Mouse (Mus musculus): Measurements from ENCODE around the gene Mad1l1. TPM values are rescaled to one million over a fixed set of nuclear protein-coding genes. Genes with fewer than 3 reads are reported as not detected.

The Mad1l1 gene
- polyA plus RNA-seq, 1 experiment from 2014 or later, result 43.7 TPM

DNA sequence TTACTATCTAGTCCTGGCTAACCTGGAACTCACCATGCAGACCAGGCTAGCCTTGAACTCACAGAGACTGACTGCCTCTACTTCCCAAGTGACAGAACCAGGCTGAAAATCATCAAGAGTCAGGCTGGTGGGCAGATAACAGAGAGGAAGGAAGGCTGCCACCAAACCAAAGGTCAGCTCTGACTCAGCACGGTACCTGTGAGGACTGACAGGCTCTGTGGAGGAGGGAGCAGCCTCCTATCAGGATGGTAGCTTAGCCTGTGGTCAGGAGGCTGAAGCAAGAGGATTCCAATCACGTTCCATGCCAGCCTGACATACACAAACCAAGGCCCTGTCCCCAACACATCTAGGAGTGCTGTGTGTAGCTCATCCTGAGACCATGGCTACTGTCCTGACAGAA, 54.3 kb downstream of the Mad1l1 start:
- no peaks in the 10 kb centered on the region for H3K36me3 ChIP-seq (replicated peaks; ENCODE audit: control insufficient read depth, insufficient read depth, low read depth, low read length)
- H3K9me3 ChIP-seq (replicated peaks; ENCODE audit: control insufficient read depth, low read length), result no peaks in the 10 kb centered on the region
- H3K4me2 ChIP-seq (ENCODE audit: low read depth, low read length), result no peak overlapping the region
- WGBS, result 90% methylated on average over 2 of the region's 2 CpGs
- no peak overlapping the region for H3K27ac ChIP-seq (replicated peaks; ENCODE audit: low read depth, low read length)
- DNase-seq (ENCODE audit: low spot score), result no peak
- ATAC-seq (replicated peaks; ENCODE audit: insufficient number of reproducible peaks, low FRiP score, low TSS enrichment, low read depth), result no peak
- H3K4me3 ChIP-seq (ENCODE audit: low read depth, low read length), result no peak overlapping the region
- no peak overlapping the region for H3K9ac ChIP-seq (replicated peaks; ENCODE audit: low read length)
- H3K27me3 ChIP-seq (ENCODE audit: control insufficient read depth, insufficient read depth, low read length), result no peaks in the 10 kb centered on the region
- no peaks in the 10 kb centered on the region for H3K4me1 ChIP-seq (ENCODE audit: control insufficient read depth, insufficient read depth, low read length)

- WGBS, result 62% methylated on average over 5 of the region's 5 CpGs
Measured at GRCm38 (mm10) chr5:140264825-140265575, 56.4 kb downstream of the Mad1l1 start.

DNA sequence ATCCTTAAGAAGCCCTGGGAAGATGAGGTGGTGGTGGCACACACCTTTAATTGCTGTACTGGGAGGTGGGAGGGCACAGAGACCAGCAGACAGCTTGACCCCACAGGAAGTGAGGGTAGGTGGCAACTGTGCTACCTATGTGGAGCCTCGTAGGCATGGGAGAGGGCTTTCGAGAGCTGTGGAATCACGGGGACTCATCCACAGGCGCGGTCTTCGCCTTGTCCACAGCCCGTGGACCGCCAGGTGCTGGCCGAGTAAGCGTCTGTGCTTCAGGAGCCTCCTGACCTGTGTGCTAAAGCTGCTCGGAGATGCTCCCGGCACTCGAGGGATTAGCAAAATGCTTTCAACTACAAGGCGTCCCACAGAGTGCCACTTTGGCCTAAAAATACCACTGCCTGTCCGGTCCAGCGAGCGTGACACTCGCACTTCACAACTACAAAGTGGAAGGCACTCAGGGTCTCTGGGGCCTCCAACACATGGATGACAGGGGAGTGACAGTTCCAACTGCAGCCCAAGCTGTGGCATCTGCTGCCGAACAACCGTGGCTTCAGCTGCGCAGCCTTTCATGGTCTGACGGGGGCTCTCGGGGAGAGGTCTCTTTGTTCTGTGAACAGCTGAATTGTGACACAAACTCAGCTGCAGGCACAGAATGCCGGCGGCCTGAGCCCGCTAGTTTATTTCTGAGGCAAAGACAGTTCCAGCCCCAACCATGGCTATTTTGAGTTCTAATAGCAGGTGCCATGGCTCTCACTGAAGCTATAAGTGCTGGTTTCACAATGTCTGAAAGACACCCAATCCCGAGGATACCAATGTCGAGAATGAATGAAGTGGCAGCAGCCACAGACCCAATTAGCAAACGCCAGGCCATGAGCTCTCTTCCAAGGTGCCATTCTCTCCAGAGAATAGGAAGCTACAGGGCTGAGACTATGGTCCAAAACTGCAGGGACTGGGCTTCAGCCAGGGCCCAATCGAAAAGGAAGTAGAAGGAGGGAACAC, 57.3 kb downstream of the Mad1l1 start:
- Histone ChIP-seq H3K36me3 (replicated peaks; ENCODE audit: control insufficient read depth, insufficient read depth, low read depth, low read length) (no peaks in the 10 kb centered on the region; the same call in 1 of the 2 replicates), H3K9me3 (replicated peaks; ENCODE audit: control insufficient read depth, low read length) (no peaks in the 10 kb centered on the region), H3K4me2 (ENCODE audit: low read depth, low read length) (no peak overlapping the region), H3K4me1 (ENCODE audit: control insufficient read depth, insufficient read depth, low read length) (no peaks in the 10 kb centered on the region), H3K27ac (replicated peaks; ENCODE audit: low read depth, low read length) (no peak overlapping the region; the same call in 1 of the 2 replicates), H3K27me3 (ENCODE audit: control insufficient read depth, insufficient read depth, low read length) (no peaks in the 10 kb centered on the region), H3K9ac (replicated peaks; ENCODE audit: low read length) (no peak overlapping the region), H3K4me3 (ENCODE audit: low read depth, low read length) (no peak overlapping the region)
- 56% methylated on average over 30 of the region's 30 CpGs for WGBS
- ATAC-seq (replicated peaks; ENCODE audit: insufficient number of reproducible peaks, low FRiP score, low TSS enrichment, low read depth), result peak; percentile 61
- DNase-seq (ENCODE audit: low spot score), result peak; percentile 22

More at GRCm38 (mm10) chr5:140264825-140265575, 56.4 kb downstream of the Mad1l1 start:
- H3K27me3 ChIP-seq (ENCODE audit: control insufficient read depth, insufficient read depth, low read length), result no peaks in the 10 kb centered on the region
- ATAC-seq (replicated peaks; ENCODE audit: insufficient number of reproducible peaks, low FRiP score, low TSS enrichment, low read depth) (no peak; the same call in 1 of the 2 replicates), DNase-seq (ENCODE audit: low spot score) (no peak)
- H3K9ac ChIP-seq (replicated peaks; ENCODE audit: low read length), result no peak overlapping the region
- H3K4me1 ChIP-seq (ENCODE audit: control insufficient read depth, insufficient read depth, low read length), result no peaks in the 10 kb centered on the region
- no peaks in the 10 kb centered on the region; the same call in 1 of the 2 replicates for H3K36me3 ChIP-seq (replicated peaks; ENCODE audit: control insufficient read depth, insufficient read depth, low read depth, low read length)
- H3K4me3 ChIP-seq (ENCODE audit: low read depth, low read length), result no peak overlapping the region
- H3K4me2 ChIP-seq (ENCODE audit: low read depth, low read length), result no peak overlapping the region
- H3K9me3 ChIP-seq (replicated peaks; ENCODE audit: control insufficient read depth, low read length), result no peaks in the 10 kb centered on the region
- H3K27ac ChIP-seq (replicated peaks; ENCODE audit: low read depth, low read length), result no peak overlapping the region; the same call in 1 of the 2 replicates

DNA sequence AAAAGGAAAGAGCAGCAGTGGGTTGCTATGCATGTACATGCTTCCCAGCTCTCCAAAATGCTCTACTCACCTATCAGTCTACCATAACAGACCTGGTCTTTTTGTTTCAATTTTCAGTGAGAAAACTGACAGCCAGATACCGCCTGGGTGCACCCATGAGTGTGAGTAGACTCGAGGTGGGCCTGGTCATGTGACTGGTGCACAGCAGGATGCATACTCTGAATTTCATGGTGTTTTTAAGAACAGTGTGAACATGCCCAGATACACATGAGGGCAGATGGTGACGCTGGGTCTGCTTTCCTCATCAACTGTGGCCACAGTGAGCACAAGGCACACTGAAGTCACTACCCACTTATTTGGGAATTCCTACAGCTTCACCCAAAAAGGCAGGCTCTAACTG, 59.0 kb downstream of the Mad1l1 start:
- ATAC-seq (replicated peaks; ENCODE audit: insufficient number of reproducible peaks, low FRiP score, low TSS enrichment, low read depth), result no peak
- no peaks in the 10 kb centered on the region for H3K9me3 ChIP-seq (replicated peaks; ENCODE audit: control insufficient read depth, low read length)
- 89% methylated on average over 3 of the region's 3 CpGs for WGBS

GRCm38 (mm10) chr5:140261313-140261712, 60.0 kb downstream of the Mad1l1 start:
- 84% methylated on average over 4 of the region's 4 CpGs for WGBS
- no peak overlapping the region for H3K4me2 ChIP-seq (ENCODE audit: low read depth, low read length)
- H3K4me3 ChIP-seq (ENCODE audit: low read depth, low read length), result no peak overlapping the region
- H3K9ac ChIP-seq (replicated peaks; ENCODE audit: low read length), result no peak overlapping the region
- no peaks in the 10 kb centered on the region for H3K27me3 ChIP-seq (ENCODE audit: control insufficient read depth, insufficient read depth, low read length)
- H3K9me3 ChIP-seq (replicated peaks; ENCODE audit: control insufficient read depth, low read length), result no peaks in the 10 kb centered on the region
- ATAC-seq (replicated peaks; ENCODE audit: insufficient number of reproducible peaks, low FRiP score, low TSS enrichment, low read depth) (no peak), DNase-seq (ENCODE audit: low spot score) (no peak)
- H3K27ac ChIP-seq (replicated peaks; ENCODE audit: low read depth, low read length), result no peak overlapping the region
- no peaks in the 10 kb centered on the region; the same call in none of the 2 replicates for H3K36me3 ChIP-seq (replicated peaks; ENCODE audit: control insufficient read depth, insufficient read depth, low read depth, low read length)
- H3K4me1 ChIP-seq (ENCODE audit: control insufficient read depth, insufficient read depth, low read length), result no peaks in the 10 kb centered on the region

More for the DNA sequence above, 59.0 kb downstream of the Mad1l1 start:
- H3K4me1 ChIP-seq (ENCODE audit: control insufficient read depth, insufficient read depth, low read length), result no peaks in the 10 kb centered on the region
- no peak overlapping the region for H3K4me2 ChIP-seq (ENCODE audit: low read depth, low read length)
- no peak overlapping the region for H3K9ac ChIP-seq (replicated peaks; ENCODE audit: low read length)
- no peak overlapping the region for H3K4me3 ChIP-seq (ENCODE audit: low read depth, low read length)
- DNase-seq (ENCODE audit: low spot score), result no peak
- H3K27me3 ChIP-seq (ENCODE audit: control insufficient read depth, insufficient read depth, low read length), result no peaks in the 10 kb centered on the region
- H3K36me3 ChIP-seq (replicated peaks; ENCODE audit: control insufficient read depth, insufficient read depth, low read depth, low read length), result no peaks in the 10 kb centered on the region; the same call in none of the 2 replicates
- H3K27ac ChIP-seq (replicated peaks; ENCODE audit: low read depth, low read length), result no peak overlapping the region

DNA sequence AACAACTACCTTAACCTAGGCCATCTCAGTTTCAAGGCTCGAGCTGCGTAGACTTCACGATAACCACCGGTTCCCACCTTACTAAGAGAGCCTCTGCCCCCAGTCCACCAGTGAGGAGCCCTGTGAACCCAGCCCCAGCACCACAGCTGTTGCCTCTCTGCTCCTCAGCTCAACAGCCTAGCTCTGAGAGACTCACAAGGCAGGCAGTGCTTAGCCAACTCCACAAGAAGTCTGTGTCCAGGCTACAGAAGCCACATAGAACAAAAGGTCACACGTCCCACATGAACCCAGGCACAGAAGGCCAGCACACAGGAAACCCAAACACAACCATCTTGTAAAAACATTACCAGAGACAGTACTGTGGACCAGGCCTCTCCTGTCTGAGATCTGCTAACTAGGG, 62.7 kb downstream of the Mad1l1 start:
- Histone ChIP-seq H3K27me3 (ENCODE audit: control insufficient read depth, insufficient read depth, low read length) (no peaks in the 10 kb centered on the region), H3K9ac (replicated peaks; ENCODE audit: low read length) (no peak overlapping the region), H3K4me2 (ENCODE audit: low read depth, low read length) (no peak overlapping the region), H3K27ac (replicated peaks; ENCODE audit: low read depth, low read length) (no peak overlapping the region), H3K36me3 (replicated peaks; ENCODE audit: control insufficient read depth, insufficient read depth, low read depth, low read length) (no peaks in the 10 kb centered on the region; the same call in none of the 2 replicates), H3K4me1 (ENCODE audit: control insufficient read depth, insufficient read depth, low read length) (no peaks in the 10 kb centered on the region), H3K9me3 (replicated peaks; ENCODE audit: control insufficient read depth, low read length) (no peaks in the 10 kb centered on the region), H3K4me3 (ENCODE audit: low read depth, low read length) (no peak overlapping the region)
- DNase-seq (ENCODE audit: low spot score) (no peak), ATAC-seq (replicated peaks; ENCODE audit: insufficient number of reproducible peaks, low FRiP score, low TSS enrichment, low read depth) (no peak)
- 89% methylated on average over 5 of the region's 5 CpGs for WGBS

GRCm38 (mm10) chr5:140258035-140258434, 63.3 kb downstream of the Mad1l1 start:
- H3K4me3 ChIP-seq (ENCODE audit: low read depth, low read length), result no peak overlapping the region
- H3K27ac ChIP-seq (replicated peaks; ENCODE audit: low read depth, low read length), result no peak overlapping the region
- DNase-seq (ENCODE audit: low spot score) (no peak), ATAC-seq (replicated peaks; ENCODE audit: insufficient number of reproducible peaks, low FRiP score, low TSS enrichment, low read depth) (no peak)
- H3K4me2 ChIP-seq (ENCODE audit: low read depth, low read length), result no peak overlapping the region
- H3K36me3 ChIP-seq (replicated peaks; ENCODE audit: control insufficient read depth, insufficient read depth, low read depth, low read length), result no peaks in the 10 kb centered on the region; the same call in none of the 2 replicates
- H3K4me1 ChIP-seq (ENCODE audit: control insufficient read depth, insufficient read depth, low read length), result no peaks in the 10 kb centered on the region
- H3K9ac ChIP-seq (replicated peaks; ENCODE audit: low read length), result no peak overlapping the region
- WGBS, result 89% methylated on average over 3 of the region's 3 CpGs
- H3K27me3 ChIP-seq (ENCODE audit: control insufficient read depth, insufficient read depth, low read length), result no peaks in the 10 kb centered on the region
- no peaks in the 10 kb centered on the region for H3K9me3 ChIP-seq (replicated peaks; ENCODE audit: control insufficient read depth, low read length)
